Mouse (Mus musculus): ENCODE measurements at regions not wholly inside any gene's neighbourhood (a gene's known extent, or its start where the extent isn't known, plus 50 kb on each side); places are given as distances from the start of the nearest gene placed in this dataset.
"Not testable (repeated sequence)": the region's sequence is repeated elsewhere in the genome, so short reads cannot be mapped to it uniquely, and the experiment has no call there.

DNA sequence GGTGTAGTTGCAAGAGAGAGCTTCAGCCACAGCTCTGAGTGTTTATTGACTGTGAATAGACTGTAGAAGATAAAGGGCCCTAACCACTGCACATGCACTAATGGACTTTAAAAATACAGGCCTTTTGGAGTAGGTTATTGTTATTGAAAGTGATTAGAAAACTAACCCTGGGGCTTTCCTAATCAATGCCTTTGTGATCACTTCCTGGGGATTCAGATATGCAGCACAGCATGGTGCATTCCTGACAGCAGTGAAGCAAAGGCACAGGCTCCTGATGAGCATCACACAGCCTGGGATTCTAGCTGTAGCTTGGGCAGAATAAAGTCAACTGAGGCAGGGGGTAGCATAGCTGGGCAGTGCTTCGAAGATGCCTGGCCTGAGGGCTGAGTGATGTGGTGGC is 87.3 kb downstream of the Gm11077 start:
- no peak for DNase-seq
- intact Hi-C loops (cut with DNase I): no loop called here

DNA sequence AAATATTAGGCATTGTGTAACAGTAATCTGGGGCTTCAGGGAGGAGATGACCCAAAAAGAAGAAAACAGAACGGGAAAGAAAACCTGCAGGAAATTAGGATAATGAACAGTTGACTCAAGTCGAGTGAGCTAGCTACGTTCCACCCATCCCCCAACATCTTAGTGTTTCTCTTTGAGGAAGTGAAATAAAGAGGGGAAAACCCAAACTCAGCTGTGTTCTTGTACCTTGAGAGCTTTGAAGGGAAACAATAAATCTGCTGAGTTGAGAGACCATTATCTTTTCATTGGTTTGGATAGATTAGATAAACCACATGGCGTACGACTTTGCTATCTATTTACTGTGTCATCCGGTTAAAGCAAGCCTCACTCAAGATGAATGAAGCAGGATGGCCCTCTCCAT is 87.7 kb downstream of the Gm11077 start:
- DNase-seq: no peak
- intact Hi-C loops (cut with DNase I): no loop called here

DNA sequence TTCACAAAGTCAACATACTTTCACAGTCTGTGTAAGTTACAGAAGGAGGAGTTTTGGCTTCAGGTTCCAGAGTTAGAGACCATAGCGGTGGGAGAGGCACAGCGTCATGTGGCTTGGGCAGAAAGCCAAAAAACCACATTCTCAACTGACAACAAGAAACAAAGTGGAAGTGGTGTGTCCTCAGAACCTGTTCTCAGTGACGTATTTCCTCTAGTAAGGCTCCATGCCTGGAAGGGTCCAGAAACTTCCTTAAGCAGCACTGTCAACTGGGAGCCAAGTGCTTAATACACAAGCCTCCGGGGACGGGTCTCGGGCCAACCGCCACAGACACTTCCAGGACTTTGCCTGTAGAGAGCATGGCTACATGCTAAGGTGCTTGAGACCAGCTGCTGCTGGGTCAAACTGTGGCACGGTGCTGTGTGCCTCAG is 90.4 kb downstream of the Gm11077 start:
- no peak for DNase-seq
- intact Hi-C loops (cut with DNase I): no loop called here

DNA sequence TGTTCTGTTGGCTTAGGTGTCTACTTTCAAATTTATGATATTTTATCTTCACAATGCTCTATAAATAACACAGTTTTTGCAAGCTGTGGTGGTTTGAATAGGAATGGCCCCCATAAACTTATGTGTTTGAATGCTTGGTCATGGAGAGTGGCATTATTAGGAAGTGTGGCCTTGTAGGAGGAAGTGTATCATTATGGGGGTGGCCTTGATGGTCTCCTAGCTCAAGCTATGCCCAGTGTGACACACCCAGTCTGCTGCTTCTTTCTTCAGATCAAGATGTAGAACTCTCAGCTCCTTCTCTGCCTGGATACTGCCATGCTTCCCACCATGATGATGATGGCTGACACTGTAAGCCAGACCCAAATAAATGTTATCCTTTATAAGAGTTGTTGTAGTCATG is 97.4 kb downstream of the Gm11077 start:
- intact Hi-C loops (cut with DNase I): no loop called here

DNA sequence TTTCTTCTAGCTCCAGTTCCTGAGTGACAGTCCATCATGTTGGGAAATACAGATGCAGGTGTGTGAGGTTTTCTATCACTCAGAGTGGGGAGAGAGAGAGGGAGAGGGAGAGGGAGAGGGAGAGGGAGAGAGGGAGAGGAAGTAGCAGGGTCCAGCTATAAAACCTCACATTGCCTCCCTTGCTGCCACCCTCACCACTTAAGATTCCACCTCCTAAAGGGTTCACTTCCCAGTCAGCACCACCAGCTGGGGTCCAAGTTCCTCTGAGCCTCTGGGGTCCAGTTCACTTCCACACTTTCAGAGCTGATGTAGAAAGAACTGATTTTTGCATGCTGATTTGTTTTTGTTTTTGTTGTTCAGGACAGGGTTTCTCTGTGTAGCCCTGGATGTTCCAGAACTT is 98.6 kb downstream of the Gm11077 start:
- intact Hi-C loops (cut with DNase I): no loop called here

More for the DNA sequence above, 97.4 kb downstream of the Gm11077 start:
- no peak for DNase-seq

DNA sequence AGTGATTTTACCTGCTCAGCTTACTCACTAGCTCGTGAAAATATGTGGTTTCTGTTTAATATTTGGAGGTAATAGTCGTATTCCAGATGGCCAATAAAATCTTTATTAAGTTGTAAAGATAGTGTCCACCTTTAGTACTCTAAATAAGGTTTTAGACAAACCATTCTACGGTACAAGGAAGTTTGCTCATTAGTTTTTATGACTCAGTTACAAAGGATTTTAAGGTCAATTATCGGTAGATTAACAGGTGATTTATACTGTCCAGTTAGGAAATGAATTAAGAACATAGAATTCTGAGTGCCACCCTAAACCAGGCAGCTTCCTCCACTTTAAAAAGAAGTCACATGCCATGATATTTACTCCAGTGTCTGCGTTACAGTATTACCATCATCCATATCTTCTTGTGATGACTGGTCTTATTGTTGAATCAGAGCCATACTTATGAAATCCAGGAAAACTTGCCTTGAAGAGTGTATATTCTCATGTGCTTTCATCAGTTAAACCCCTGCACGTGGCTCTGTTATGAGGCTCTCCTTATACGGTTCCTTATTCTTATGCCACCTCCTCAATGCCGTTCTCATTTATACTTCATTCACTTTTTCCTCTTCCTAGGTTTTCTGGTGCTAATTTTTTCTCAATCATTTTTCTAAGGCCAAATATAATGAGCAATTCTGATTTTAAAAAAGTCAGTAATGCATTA is 114.4 kb downstream of the Gm11077 start:
- intact Hi-C loops (cut with DNase I): no loop called here
- no peak for DNase-seq

More for the DNA sequence above, 98.6 kb downstream of the Gm11077 start:
- no peak for DNase-seq

DNA sequence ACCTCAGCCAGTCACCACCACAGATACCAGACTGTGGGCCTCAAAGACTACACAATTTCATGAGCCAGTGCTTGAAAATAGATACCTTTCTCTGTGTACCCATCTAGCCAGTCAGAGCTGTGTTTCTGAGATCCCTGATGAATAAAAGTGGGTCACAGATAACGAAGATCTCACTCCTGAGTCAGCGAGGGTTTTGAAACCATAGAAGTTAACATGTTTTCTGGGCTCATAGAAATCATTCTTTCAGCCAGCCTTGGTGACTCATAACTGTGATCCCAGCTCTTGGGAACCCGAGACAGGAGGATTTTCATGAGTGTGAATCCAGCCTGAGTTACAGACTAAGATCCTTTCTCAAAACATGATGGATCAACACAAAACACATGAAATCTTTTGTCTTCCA is 118.1 kb downstream of the Gm11077 start:
- DNase-seq: no peak
- intact Hi-C loops (cut with DNase I): no loop called here

DNA sequence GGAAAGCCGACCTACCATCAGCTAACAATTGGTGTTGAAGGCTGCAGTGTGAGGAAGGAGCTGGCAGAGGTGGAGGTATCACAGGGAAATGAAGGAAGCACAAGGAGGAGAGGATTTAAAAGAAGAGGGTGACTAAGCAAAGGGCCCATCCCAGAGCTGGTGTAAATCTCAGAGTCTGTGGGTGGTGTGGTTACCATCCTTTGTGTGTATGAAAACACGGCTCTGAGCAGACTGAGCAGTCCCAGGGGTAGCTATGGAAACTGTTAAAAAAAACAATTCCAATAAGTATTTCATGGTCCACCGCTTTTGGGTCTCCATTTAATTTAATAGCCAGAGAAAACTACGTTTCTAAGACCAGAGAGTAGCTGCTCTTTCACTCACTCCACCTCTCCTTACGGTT is 123.3 kb downstream of the Gm11077 start:
- intact Hi-C loops (cut with DNase I): loop anchor here (10.0 kb wide), 2 partner anchors 88 to 138 kb away; no protein-coding TSS in a partner anchor

DNA sequence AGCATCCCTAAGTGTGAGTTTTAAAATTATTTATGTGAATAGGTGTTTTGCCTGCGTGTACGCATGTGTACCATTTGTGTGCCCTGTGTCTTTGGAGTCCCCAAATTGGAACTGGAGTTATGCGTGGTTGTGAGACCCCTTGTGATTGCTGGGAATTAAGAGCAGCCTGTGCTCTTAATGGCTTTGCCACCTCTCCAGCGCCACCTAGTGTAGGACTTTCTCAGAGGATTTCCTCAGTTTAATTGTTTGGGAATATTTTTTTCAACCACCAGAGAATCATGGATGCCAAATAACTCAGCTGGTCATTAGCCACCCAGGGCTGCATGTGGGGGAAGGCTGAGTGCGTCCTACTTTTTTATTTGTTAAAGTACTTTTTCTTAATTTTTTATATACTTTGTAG is 124.4 kb downstream of the Gm11077 start:
- intact Hi-C loops (cut with DNase I): loop anchor here (10.0 kb wide), 2 partner anchors 89 to 139 kb away; no protein-coding TSS in a partner anchor
- DNase-seq: peak in 1 of 2 experiments; percentile 31

More for the DNA sequence above, 123.3 kb downstream of the Gm11077 start:
- no peak for DNase-seq

DNA sequence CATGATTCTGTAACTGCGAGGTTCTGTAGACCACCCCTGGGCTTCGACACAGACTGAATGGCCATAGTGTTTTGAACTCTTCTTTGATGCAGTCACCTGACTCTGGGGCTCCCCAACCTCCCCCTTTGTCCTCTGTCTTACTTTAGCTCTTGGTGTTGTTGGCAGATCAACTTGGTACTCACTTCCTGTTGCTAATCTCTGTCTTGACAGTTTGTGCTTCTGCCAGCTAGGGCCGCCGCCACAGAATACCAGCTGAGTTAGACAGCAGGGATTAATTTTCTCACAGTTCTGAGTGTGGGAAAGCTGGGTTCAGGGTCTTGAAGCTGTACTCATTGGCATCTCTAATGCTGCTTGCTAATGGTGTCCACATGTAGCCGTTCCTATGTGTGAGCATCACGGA is 125.6 kb downstream of the Gm11077 start:
- DNase-seq: no peak
- intact Hi-C loops (cut with DNase I): loop anchor here (10.0 kb wide), 2 partner anchors 90 to 140 kb away; no protein-coding TSS in a partner anchor

DNA sequence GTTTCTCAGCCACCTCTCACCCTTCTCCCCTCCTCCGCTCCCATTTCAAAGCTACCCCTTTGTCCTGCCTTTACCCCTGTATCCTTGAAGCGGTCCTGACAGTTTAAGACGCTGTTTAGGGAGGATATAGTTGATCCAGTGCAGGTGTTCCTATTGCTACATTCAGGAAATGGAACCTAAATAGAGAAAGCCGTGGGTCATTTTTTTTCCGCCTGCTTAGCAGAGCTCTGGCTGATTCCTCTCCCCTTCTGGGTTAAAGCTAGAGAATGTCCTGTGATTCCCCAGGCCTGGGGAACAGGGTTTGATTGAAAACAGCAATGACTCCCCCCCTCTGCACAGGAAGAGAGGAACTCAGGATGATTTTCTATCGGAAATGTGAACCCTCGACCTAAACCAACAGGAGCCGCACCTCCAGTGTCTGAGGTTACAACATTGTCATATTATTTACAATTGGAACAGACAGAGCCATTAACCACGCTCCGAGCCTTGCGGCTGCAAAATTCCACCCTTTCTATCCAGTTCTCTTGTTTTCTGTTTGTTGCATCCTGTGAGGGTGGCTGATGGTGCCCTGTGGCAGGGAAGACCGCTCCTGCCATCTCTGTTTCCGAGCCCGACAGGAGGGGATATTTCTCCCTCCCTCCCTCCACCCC is 127.5 kb downstream of the Gm11077 start:
- no peak for DNase-seq
- intact Hi-C loops (cut with DNase I): loop anchor here (10.0 kb wide), 2 partner anchors 92 to 142 kb away; no protein-coding TSS in a partner anchor

DNA sequence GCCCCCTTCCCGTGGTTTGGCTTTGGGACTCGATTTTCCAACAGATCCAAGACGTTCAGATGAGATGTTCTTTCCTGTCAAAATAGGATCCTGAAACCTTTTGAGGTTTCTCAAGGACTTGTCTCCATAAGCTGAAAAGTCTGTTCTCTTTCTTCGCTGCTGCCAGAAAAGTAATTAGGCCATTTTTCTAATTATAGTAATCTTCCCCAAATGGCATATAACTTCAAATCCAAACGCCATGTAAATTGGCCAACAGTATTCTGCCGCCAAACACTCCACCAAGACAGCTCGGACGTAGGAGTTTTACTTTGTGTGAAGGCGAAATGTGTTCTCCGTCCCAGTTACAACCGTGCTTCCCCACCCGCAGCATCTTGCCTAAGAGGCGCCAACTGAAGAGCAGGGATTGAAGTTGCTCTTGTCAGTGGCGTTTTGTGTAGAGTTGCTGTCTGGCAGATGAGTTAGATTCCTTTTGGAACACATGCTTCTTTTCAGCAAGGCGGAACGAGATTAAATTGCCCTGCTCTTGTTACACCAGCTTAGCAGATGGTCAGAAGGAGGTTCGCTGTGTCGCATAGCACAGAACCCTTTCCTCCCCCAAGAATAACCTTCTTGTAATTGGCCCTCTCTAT is 128.1 kb downstream of the Gm11077 start:
- intact Hi-C loops (cut with DNase I): loop anchor here (10.0 kb wide), 2 partner anchors 92 to 142 kb away; no protein-coding TSS in a partner anchor
- DNase-seq: no peak

DNA sequence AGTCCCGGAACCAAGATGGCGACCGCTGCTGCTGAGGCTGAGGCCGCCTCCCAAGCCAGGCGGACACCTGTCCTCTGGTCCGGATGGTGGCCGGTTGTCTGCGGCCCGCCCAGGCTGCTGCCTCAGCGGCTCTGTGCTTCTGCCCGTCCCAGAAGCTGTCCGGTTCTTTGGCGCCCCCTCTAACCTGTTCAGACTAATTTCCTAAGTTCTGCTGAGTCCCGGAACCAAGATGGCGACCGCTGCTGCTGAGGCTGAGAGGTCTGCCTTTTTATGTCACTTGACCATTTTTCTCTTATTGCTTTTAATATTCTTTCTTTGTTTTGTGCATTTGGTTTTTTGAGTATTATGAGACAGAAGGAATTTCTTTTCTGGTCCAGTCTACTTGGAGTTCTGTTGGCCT is 140.4 kb downstream of the Gm11077 start:
- intact Hi-C loops (cut with DNase I); DNase-seq: not testable (repeated sequence)

DNA sequence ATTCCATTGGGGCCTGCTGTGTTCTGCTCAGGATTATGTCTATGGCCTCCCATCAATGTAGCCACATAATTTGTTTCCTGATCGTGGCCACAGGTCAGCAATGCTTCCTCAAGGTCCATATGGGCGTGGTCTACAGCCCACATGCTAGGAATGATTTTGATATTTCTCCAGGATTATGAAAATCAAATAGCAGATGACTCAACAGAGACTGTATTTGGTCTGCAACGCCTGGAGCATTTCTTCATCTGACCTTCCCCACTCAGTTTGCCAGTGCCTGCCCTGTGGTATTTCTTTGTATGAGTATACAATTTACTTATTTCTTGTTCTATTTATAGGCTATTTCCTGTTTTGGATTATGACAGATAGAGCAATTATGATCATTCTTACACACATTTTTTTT is 145.7 kb downstream of the Gm11077 start:
- DNase-seq: no peak
- intact Hi-C loops (cut with DNase I): no loop called here

DNA sequence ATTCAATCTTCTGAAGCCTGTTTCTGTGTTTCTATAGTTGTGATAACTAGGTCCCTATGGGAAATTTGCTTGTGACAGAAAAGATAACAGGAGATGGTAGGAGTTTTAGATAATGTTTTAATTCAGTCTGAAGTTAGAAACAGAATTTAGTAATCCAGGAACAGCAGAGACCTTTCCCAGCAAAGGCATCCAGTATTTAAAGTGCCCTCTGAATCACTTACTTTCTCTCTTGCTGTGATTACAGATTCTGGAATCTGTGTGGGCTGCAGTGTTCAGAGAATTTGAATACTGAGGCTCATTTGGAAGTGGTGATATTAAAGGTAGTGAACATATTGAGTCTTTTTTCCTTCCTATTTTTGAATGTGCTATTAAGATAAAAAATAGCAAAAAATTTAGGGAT is 154.6 kb downstream of the Gm11077 start:
- intact Hi-C loops (cut with DNase I): no loop called here
- DNase-seq: no peak

DNA sequence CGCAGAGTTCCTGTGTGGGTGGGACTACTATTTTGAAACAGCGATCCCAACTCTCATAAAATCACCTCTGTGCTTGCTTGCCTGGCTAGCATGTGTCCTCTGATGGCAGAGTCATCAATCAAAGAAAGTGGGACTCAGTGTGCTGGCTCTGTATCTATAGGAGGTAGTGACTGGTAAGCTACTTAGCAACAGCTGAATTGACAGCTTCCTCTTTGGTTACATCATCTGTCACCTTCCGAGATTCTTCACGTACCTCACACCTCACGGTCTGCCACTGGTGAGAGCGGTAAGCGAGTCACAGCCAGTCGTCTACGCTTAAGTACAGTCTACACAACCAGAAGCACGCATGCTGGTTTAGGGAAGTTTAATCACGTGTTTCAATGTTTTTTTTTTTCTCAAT is 159.5 kb downstream of the Gm11077 start:
- intact Hi-C loops (cut with DNase I): no loop called here
- no peak for DNase-seq

DNA sequence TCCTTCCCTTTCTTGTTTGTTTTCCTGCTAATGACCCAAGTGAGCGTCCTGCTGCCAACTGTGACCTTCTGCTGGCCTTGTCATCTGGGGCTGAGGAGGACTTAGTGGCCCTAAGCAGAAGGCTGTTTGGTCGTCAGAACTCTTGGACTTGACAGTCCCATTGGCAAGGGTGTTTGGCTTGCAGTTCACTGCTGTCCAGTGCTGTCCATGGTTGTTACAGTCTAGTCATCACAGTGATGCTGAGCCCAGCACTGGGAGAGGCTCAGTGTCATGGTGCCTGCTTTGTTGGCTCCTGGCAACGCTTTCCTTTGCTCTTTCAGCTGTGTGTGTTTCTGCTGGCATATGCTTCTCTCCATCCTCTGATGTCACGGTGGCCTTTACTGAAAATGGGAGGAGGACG is 161.0 kb downstream of the Gm11077 start:
- no peak for DNase-seq
- intact Hi-C loops (cut with DNase I): no loop called here

DNA sequence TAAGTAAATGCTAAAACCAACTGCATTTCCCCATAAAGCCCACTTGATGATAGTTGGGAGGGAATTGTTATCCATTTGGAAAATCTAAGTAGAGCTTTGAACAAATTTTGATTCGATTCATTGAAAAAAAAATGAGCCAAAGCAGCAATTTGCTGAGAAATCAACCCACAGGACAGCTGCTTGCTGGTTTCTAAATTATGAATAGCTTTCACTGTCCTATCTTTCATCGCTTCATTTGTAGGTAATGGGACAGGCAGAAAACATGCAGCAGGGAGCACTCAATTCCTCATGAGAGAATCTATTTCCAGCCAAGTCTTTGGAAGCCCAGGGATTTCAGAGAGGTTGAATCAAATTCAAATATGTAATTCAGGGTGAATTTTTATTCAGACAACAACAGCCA is 161.5 kb downstream of the Gm11077 start:
- no peak for DNase-seq
- intact Hi-C loops (cut with DNase I): no loop called here

DNA sequence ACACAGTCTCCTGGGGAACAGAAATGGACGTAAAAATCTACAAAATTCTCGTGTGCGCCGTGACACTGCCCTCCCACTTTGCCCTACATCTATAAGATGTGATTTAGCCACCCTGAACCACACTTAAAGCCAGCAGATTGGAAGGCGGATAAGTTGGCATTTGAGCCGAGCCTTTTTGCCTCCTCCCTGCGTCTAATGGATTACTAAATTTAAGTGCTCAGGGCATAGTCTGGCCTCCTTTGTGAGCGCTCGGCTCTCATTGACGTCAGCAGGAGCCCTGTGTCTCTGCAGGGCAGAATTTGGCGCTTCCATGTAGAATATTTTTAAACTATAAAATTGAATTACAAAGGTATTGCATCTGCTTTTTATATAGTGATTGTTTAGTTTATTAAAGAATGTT is 165.4 kb downstream of the Gm11077 start:
- intact Hi-C loops (cut with DNase I): no loop called here
- no peak for DNase-seq

DNA sequence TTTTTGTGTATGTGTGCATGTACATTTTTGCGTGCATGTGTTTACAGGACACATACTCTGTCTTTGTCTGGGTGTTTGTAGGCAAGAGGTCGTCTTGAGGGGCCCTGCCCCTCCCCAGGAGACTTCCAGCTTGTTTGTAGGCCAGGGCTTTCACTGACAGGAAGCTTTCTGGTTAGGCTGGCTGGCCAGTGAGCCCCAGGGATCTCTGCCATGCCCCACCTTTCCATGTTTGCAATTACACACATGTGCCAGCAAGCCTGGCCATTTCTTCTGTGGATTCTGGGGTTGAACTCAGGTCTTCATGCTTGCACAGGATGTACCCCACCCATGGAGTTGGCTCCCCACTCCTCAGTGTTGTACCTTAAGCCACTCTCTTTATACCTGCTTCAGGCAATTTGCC is 166.4 kb downstream of the Gm11077 start:
- intact Hi-C loops (cut with DNase I): no loop called here
- no peak for DNase-seq

DNA sequence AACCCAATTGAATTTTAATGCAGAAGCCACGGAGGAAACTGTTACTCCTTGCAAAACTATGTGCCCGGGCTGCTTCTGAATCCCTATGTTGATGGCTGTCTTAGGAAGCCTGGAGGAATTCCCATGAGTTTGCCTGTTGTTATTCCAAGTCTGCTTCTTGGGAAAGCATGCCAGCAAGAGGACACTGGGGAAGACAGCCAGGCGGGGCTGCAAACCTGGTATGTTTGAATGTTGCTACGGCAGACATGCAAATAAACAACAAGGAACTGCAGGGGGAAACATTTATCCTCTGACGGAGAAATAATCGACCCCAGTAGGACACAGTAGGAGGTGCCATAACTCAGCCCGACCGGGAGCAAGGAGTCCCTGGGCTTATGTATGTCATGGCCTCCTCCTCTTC is 168.0 kb downstream of the Gm11077 start:
- no peak for DNase-seq
- intact Hi-C loops (cut with DNase I): no loop called here

All from gastrocnemius, postnatal 36 days (tissue).